Mouse (Mus musculus): ENCODE results near the gene Me1.

- TF ChIP-seq CTCF (IDR thresholded peaks at IDR 0.05; ENCODE audit: low read depth) (no peak), EP300 (IDR thresholded peaks at IDR 0.05; ENCODE audit: low read depth) (no peak)
These were observed 15.8 kb downstream of the Me1 start for GRCm38 (mm10) chr9:86679843-86680417.

Data from liver, postnatal 0 days (tissue).